Mouse (Mus musculus) CH12.LX (cell line): ENCODE results near the gene Ret. TPM values are rescaled to one million over a fixed set of nuclear protein-coding genes. Genes with fewer than 3 reads are reported as not detected.

ENCODE experiments used
- DNase-seq: peaks from one replicate; pipeline ENCODE4 v3.0.0-alpha.2; 2013; ENCODE audit errors: extremely low read depth
- H3K27ac ChIP-seq: 2 replicates; pipeline ENCODE4 v1.5.1; 2012; ENCODE audit warnings: low read depth, mild to moderate bottlenecking, control low read depth, moderate library complexity; ENCODE audit not compliant: insufficient read depth
- H3K27me3 ChIP-seq: replicated peaks from 2 replicates; pipeline ENCODE3; 2012; ENCODE audit warnings: inconsistent platforms
- H3K36me3 ChIP-seq, 2 experiments: replicated peaks in 1 of 2; 2 replicates each; pipeline versions ENCODE3 to v1.6.1; 2012; ENCODE audit warnings: inconsistent platforms in 1 of 2, low read length in 1 of 2, mild to moderate bottlenecking in 1 of 2, mixed read lengths in 1 of 2, moderate library complexity in 1 of 2; ENCODE audit not compliant: control insufficient read depth in 1 of 2, insufficient read depth in 1 of 2
- H3K4me1 ChIP-seq, 2 experiments: 2 replicates each; pipeline ENCODE4 v1.6.1; 2012; ENCODE audit warnings: inconsistent platforms in 1 of 2, moderate library complexity in 1 of 2; ENCODE audit not compliant: insufficient read depth in 2 of 2, control insufficient read depth in 1 of 2
- H3K4me2 ChIP-seq: 2 replicates; pipeline ENCODE4 v1.6.1; 2012; ENCODE audit warnings: low read depth, mild to moderate bottlenecking, control low read depth; ENCODE audit not compliant: poor library complexity, insufficient read depth, severe bottlenecking
- H3K4me3 ChIP-seq, 3 experiments: fragments of 150-350 bp in 1 of 3; sonication (generic) in 1 of 3; replicated peaks in 1 of 3; 2 replicates each; pipeline versions ENCODE3 to v1.5.1; 2011 to 2012; ENCODE audit warnings: low read depth in 2 of 3, low read length in 2 of 3, mild to moderate bottlenecking in 2 of 3, moderate library complexity in 2 of 3, control low read depth in 1 of 3, improper control_type of control experiment in 1 of 3, inconsistent platforms in 1 of 3, mixed read lengths in 1 of 3; ENCODE audit not compliant: poor library complexity in 1 of 3
- H3K79me2 ChIP-seq: replicated peaks from 2 replicates; pipeline ENCODE4 v1.6.1; 2012; ENCODE audit warnings: mild to moderate bottlenecking, moderate library complexity; ENCODE audit not compliant: control insufficient read depth, poor library complexity, insufficient read depth, severe bottlenecking; ENCODE audit errors: extremely low read depth
- H3K9ac ChIP-seq: 2 replicates; pipeline ENCODE4 v1.6.1; 2012; ENCODE audit warnings: low read depth, mild to moderate bottlenecking, control low read depth, moderate library complexity; ENCODE audit not compliant: insufficient read depth
- H3K9me3 ChIP-seq: replicated peaks from 2 replicates; pipeline ENCODE3; 2012; ENCODE audit warnings: low read length, inconsistent platforms, mixed read lengths
- CHD1 ChIP-seq: IDR thresholded peaks from 2 replicates; pipeline ENCODE4 v1.6.1; 2012; ENCODE audit warnings: low read depth, low read length, improper control_type of control experiment, inconsistent platforms
- CHD2 ChIP-seq: IDR thresholded peaks from 2 replicates; pipeline ENCODE4 v1.6.1; 2011; ENCODE audit warnings: low read length, improper control_type of control experiment
- ELF1 ChIP-seq: IDR thresholded peaks from 2 replicates; pipeline ENCODE4 v1.6.1; 2014; ENCODE audit warnings: low read depth, mild to moderate bottlenecking, inconsistent platforms, low read length, improper control_type of control experiment
- EP300 ChIP-seq: IDR thresholded peaks from 2 replicates; pipeline ENCODE4 v1.6.1; 2011; ENCODE audit warnings: low read length, improper control_type of control experiment
- HCFC1 ChIP-seq: IDR thresholded peaks from 2 replicates; pipeline ENCODE4 v1.6.1; 2012; ENCODE audit warnings: low read depth, mild to moderate bottlenecking, inconsistent platforms, low read length, improper control_type of control experiment
- IRF4 ChIP-seq: IDR thresholded peaks from 2 replicates; pipeline ENCODE4 v1.6.1; 2014; ENCODE audit warnings: low read depth, mild to moderate bottlenecking, inconsistent platforms, low read length, improper control_type of control experiment
- MAX ChIP-seq: IDR thresholded peaks from 2 replicates; pipeline ENCODE4 v1.6.1; 2011; ENCODE audit warnings: low read length, improper control_type of control experiment
- MAZ ChIP-seq: IDR thresholded peaks from 2 replicates; pipeline ENCODE4 v1.6.1; 2012; ENCODE audit warnings: low read depth, mild to moderate bottlenecking, inconsistent platforms, low read length, improper control_type of control experiment, moderate library complexity
- NELFE ChIP-seq: IDR thresholded peaks from 2 replicates; pipeline ENCODE4 v1.6.1; 2011; ENCODE audit warnings: low read depth, low read length, improper control_type of control experiment
- PAX5 ChIP-seq: IDR thresholded peaks from 2 replicates; pipeline ENCODE4 v1.6.1; 2012; ENCODE audit warnings: low read length, inconsistent platforms, mixed read lengths
- POLR2A ChIP-seq: IDR thresholded peaks from 2 replicates; pipeline ENCODE4 v1.6.1; 2011; ENCODE audit warnings: low read depth, mild to moderate bottlenecking, improper control_type of control experiment, low read length
- POLR2AphosphoS2 ChIP-seq: IDR thresholded peaks from 2 replicates; pipeline ENCODE4 v1.6.1; 2011; ENCODE audit warnings: low read depth, low read length, improper control_type of control experiment
- RAD21 ChIP-seq: IDR thresholded peaks from 2 replicates; pipeline ENCODE4 v1.6.1; 2011; ENCODE audit warnings: low read depth, mild to moderate bottlenecking, low read length, improper control_type of control experiment, moderate library complexity
- RCOR1 ChIP-seq: conservative IDR thresholded peaks from 2 replicates; pipeline ENCODE4 v1.6.1; 2012; ENCODE audit warnings: low read depth, mild to moderate bottlenecking, inconsistent platforms, low read length, improper control_type of control experiment
- SMC3 ChIP-seq: IDR thresholded peaks from 2 replicates; pipeline ENCODE4 v1.6.1; 2011; ENCODE audit warnings: low read depth, low read length, improper control_type of control experiment
- TBP ChIP-seq: conservative IDR thresholded peaks from 2 replicates; pipeline ENCODE4 v1.6.1; 2011; ENCODE audit warnings: low read depth, low read length, improper control_type of control experiment
- TCF12 ChIP-seq: IDR thresholded peaks from 2 replicates; pipeline ENCODE4 v1.6.1; 2014; ENCODE audit warnings: low read depth, mild to moderate bottlenecking, inconsistent platforms, low read length, improper control_type of control experiment
- USF2 ChIP-seq: conservative IDR thresholded peaks from 2 replicates; pipeline ENCODE4 v1.6.1; 2011; ENCODE audit warnings: low read depth, low read length, improper control_type of control experiment
- ZC3H11A ChIP-seq: IDR thresholded peaks from 2 replicates; pipeline ENCODE4 v1.6.1; 2012; ENCODE audit warnings: low read depth, mild to moderate bottlenecking, inconsistent platforms, low read length, improper control_type of control experiment
- ZKSCAN1 ChIP-seq: IDR thresholded peaks from 2 replicates; pipeline ENCODE4 v1.6.1; 2012; ENCODE audit warnings: low read depth, inconsistent platforms, low read length, improper control_type of control experiment, borderline replicate concordance
- ZMIZ1 ChIP-seq: IDR thresholded peaks from 2 replicates; pipeline ENCODE4 v1.6.1; 2012; ENCODE audit warnings: low read depth, mild to moderate bottlenecking, inconsistent platforms, low read length, improper control_type of control experiment
- ZNF384 ChIP-seq: IDR thresholded peaks from 2 replicates; pipeline ENCODE4 v1.6.1; 2012; ENCODE audit warnings: low read depth, low read length, improper control_type of control experiment, inconsistent platforms
- dilution Hi-C: fragments of 300-500 bp; cut with MboI; formaldehyde crosslinking; loops from 2 replicates; pipeline ENCODE4 v1.14.3; 2020; ENCODE audit warnings: low sequenced_read_pairs; ENCODE audit not compliant: extremely low pct_unique_long_range_greater_than_20kb, extremely low pct_ligation_motif_present
- in situ Hi-C: fragments of 300-500 bp; cut with MboI; formaldehyde crosslinking; loops from 3 replicates; pipeline ENCODE4 v1.14.3; 2019; ENCODE audit warnings: low sequenced_read_pairs, low pct_ligation_motif_present, low pct_unique_long_range_greater_than_20kb, mixed read lengths
- polyA plus RNA-seq: library from polyadenylated mRNA; unstranded; fragments of >175 nt; gene quantifications from 2 replicates; pipeline ENCODE4 v1.2.1, GENCODE M21; 2012; ENCODE audit warnings: low read depth; ENCODE audit not compliant: insufficient read length
- total RNA-seq, 2 experiments: library from RNA; depleted of rRNA; stranded (reverse); fragments of 300-350 nt in 1 of 2; fragments of >200 nt in 1 of 2; gene quantifications; 2 replicates each; pipeline ENCODE4 v1.2.3; 2012 to 2014

The Ret gene
- total and polyA plus RNA-seq, 3 experiments = not detected

- dilution Hi-C loops = no loop called here
- DNase-seq = no peak
- no peak for TF ChIP-seq RCOR1
- no peak for TF ChIP-seq HCFC1
- TF ChIP-seq SMC3 = no peak
- no peak for TF ChIP-seq TBP
- TF ChIP-seq POLR2A = no peak
- no peak for TF ChIP-seq POLR2AphosphoS2
- TF ChIP-seq MAZ = no peak
- no peak for TF ChIP-seq ZKSCAN1
- TF ChIP-seq ZMIZ1 = no peak
- no peak for TF ChIP-seq TCF12
- no peak for TF ChIP-seq ZC3H11A
- no peak for TF ChIP-seq ELF1
- no peak for TF ChIP-seq MAX
- no peak for TF ChIP-seq EP300
- no peak for TF ChIP-seq IRF4
- TF ChIP-seq, all 38 proteins: peak for 0
- Histone ChIP-seq H3K27ac (no peak overlapping the region), H3K9me3 (no peaks in the 10 kb centered on the region), H3K4me3 (no peak overlapping the region), H3K4me2 (no peak overlapping the region), H3K27me3 (no peaks in the 10 kb centered on the region), H3K9ac (no peak overlapping the region), H3K79me2 (no peaks in the 10 kb centered on the region), H3K4me1 (no peaks in the 10 kb centered on the region), H3K36me3 (peaks cover 2 to 13% of the 10 kb centered on the region in 2 experiments)
- in situ Hi-C loops = no loop called here
These were observed 70.3 kb downstream of the Ret start for GRCm38 (mm10) chr6:118127198-118127597.

- Histone ChIP-seq H3K4me2 (no peak overlapping the region), H3K4me3 (no peak overlapping the region), H3K36me3 (peaks cover 2 to 13% of the 10 kb centered on the region in 2 experiments), H3K9ac (no peak overlapping the region), H3K4me1 (no peaks in the 10 kb centered on the region), H3K79me2 (no peaks in the 10 kb centered on the region), H3K27ac (no peak overlapping the region), H3K27me3 (no peaks in the 10 kb centered on the region), H3K9me3 (no peaks in the 10 kb centered on the region)
- dilution Hi-C loops (no loop called here), in situ Hi-C loops (no loop called here)
- no peak for DNase-seq
- no peak for TF ChIP-seq CHD2
- no peak for TF ChIP-seq RAD21
- TF ChIP-seq ZKSCAN1 = no peak
- no peak for TF ChIP-seq POLR2A
- TF ChIP-seq IRF4 = no peak
- TF ChIP-seq MAZ = no peak
- TF ChIP-seq HCFC1 = no peak
- TF ChIP-seq POLR2AphosphoS2 = no peak
- TF ChIP-seq MAX = no peak
- TF ChIP-seq ZNF384 = no peak
- no peak for TF ChIP-seq USF2
- TF ChIP-seq PAX5 = no peak
- TF ChIP-seq EP300 = no peak
- no peak for TF ChIP-seq ELF1
- TF ChIP-seq CHD1 = no peak
- no peak for TF ChIP-seq NELFE
These were observed 70.9 kb downstream of the Ret start for GRCm38 (mm10) chr6:118126577-118126976.
